Mouse (Mus musculus) heart, postnatal 0 days (tissue): ENCODE measurements around the gene Nrf1. TPM values are rescaled to one million over a fixed set of nuclear protein-coding genes. Genes with fewer than 3 reads are reported as not detected.

Experiments used
- ATAC-seq: fragments of 200-750 bp; cut with Nextera tagmentation; 2 replicates; pipeline ENCODE4 v1.8.0; 2017; ENCODE audit warnings: low read depth, moderate number of reproducible peaks, moderate library complexity; ENCODE audit not compliant: insufficient read depth
- DNase-seq: peaks from one replicate; pipeline ENCODE4 v3.0.0-alpha.2; 2016; ENCODE audit warnings: low spot score
- H3K27ac ChIP-seq: fragments of 300-500 bp; sonication (generic); 2 replicates; pipeline ENCODE4 v1.5.1; 2014; ENCODE audit warnings: low read depth, mild to moderate bottlenecking
- H3K27me3 ChIP-seq: fragments of 300-500 bp; sonication (generic); 2 replicates; pipeline ENCODE4 v1.6.1; 2014; ENCODE audit warnings: low read length, mixed read lengths; ENCODE audit not compliant: control insufficient read depth, insufficient read depth
- H3K36me3 ChIP-seq: fragments of 300-500 bp; sonication (generic); replicated peaks from 2 replicates; pipeline ENCODE4 v1.6.1; 2014; ENCODE audit warnings: low read length, mixed read lengths; ENCODE audit not compliant: control insufficient read depth, insufficient read depth
- H3K4me1 ChIP-seq: fragments of 300-500 bp; sonication (generic); 2 replicates; pipeline ENCODE4 v1.6.1; 2014; ENCODE audit warnings: antibody characterized with exemption; ENCODE audit not compliant: control insufficient read depth, insufficient read depth
- H3K4me2 ChIP-seq: fragments of 300-500 bp; sonication (generic); 2 replicates; pipeline ENCODE4 v1.6.1; 2014; ENCODE audit warnings: low read depth, mild to moderate bottlenecking, low read length, moderate library complexity
- H3K4me3 ChIP-seq: fragments of 300-500 bp; sonication (generic); 2 replicates; pipeline ENCODE4 v1.5.1; 2014; ENCODE audit warnings: low read depth, low read length
- H3K9ac ChIP-seq: fragments of 300-500 bp; sonication (generic); replicated peaks from 2 replicates; pipeline ENCODE4 v1.6.1; 2014; ENCODE audit warnings: low read depth, low read length, mixed read lengths
- H3K9me3 ChIP-seq: fragments of 300-500 bp; sonication (generic); replicated peaks from 2 replicates; pipeline ENCODE4 v1.6.1; 2016; ENCODE audit warnings: low read length; ENCODE audit not compliant: control insufficient read depth
- CTCF ChIP-seq: IDR thresholded peaks from 2 replicates; pipeline ENCODE4 v1.5.1; 2016; ENCODE audit warnings: antibody characterized with exemption, control low read depth, low read depth
- EP300 ChIP-seq: IDR thresholded peaks from 2 replicates; pipeline ENCODE4 v1.6.1; 2016; ENCODE audit warnings: antibody characterized with exemption, low read depth
- WGBS: fragments of 180-500 bp; shearing (Covaris S2); extraction: QIAGEN DNeasy Blood & Tissue Kit; methylation state at CpG from one replicate; pipeline ENCODE4 v1.1.7; 2014; 5-methylcytosine and 5-hydroxymethylcytosine counted together
- polyA plus RNA-seq: library from polyadenylated mRNA; unstranded; fragments of >200 nt; fragmentation: Nextera tagmentation; extraction: Ambion mirVana; gene quantifications from 2 replicates; pipeline ENCODE4 v1.2.1, GENCODE M21; 2015
- total RNA-seq: library from RNA; depleted of rRNA; stranded (reverse); fragments of >200 nt; gene quantifications from 2 replicates; pipeline ENCODE4 v1.2.3, GENCODE M21; 2014; ENCODE audit warnings: low replicate concordance

Gene Nrf1
- total and polyA plus RNA-seq, 2 experiments from 2014 or later: 14.1 to 90.1 TPM

DNA sequence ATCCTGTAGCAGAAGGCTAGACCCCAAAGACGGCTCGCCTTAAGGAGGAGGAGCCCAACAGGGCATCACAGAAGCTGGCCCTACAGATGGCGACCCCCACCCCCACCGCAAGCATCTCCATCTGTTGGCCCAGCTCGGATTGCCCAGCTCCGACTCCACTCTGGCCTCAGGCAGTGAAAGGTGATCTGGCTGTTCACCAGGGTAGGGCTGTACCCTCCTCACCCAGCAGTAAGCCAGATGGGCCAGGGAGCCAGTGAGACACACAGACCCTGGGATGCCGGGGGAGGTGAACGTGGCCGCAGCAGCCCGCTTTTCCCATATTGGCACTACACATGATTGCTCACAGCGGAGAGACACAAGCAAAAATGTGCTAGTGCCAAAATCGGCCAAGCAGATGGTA lies 121.4 kb downstream of the Nrf1 start:
- ATAC-seq: no peak
- H3K27me3 ChIP-seq: peaks cover 64% of the 10 kb centered on the region
- WGBS: 77% methylated on average over 12 of the region's 12 CpGs
- no peak overlapping the region for H3K9ac ChIP-seq
- no peak overlapping the region for H3K4me2 ChIP-seq
- 0 out of 2 replicates have a peak, but pooled peaks cover 8% of the 10 kb centered on the region for H3K4me1 ChIP-seq
- no peaks in the 10 kb centered on the region for H3K36me3 ChIP-seq
- DNase-seq: no peak
- no peaks in the 10 kb centered on the region for H3K9me3 ChIP-seq
- H3K4me3 ChIP-seq: no peak overlapping the region
- no peak for TF ChIP-seq EP300
- no peak for TF ChIP-seq CTCF
- no peak overlapping the region for H3K27ac ChIP-seq

GRCm38 (mm10) chr6:30171226-30171625 lies 123.4 kb downstream of the Nrf1 start:
- DNase-seq (no peak), ATAC-seq (no peak)
- WGBS: 30% methylated on average over 8 of the region's 8 CpGs
- Histone ChIP-seq H3K4me2 (no peak overlapping the region), H3K4me1 (peaks cover 8% of the 10 kb centered on the region), H3K36me3 (no peaks in the 10 kb centered on the region), H3K27ac (no peak overlapping the region), H3K9ac (no peak overlapping the region), H3K9me3 (no peaks in the 10 kb centered on the region), H3K4me3 (no peak overlapping the region), H3K27me3 (peaks cover 85% of the 10 kb centered on the region)
- TF ChIP-seq CTCF: no peak
- no peak for TF ChIP-seq EP300

GRCm38 (mm10) chr6:30171967-30172366 lies 124.2 kb downstream of the Nrf1 start:
- Histone ChIP-seq H3K27ac (no peak overlapping the region), H3K9me3 (no peaks in the 10 kb centered on the region), H3K36me3 (no peaks in the 10 kb centered on the region), H3K4me1 (peaks cover 8% of the 10 kb centered on the region), H3K9ac (no peak overlapping the region), H3K27me3 (peaks cover 89% of the 10 kb centered on the region), H3K4me2 (no peak overlapping the region), H3K4me3 (no peak overlapping the region)
- no peak for DNase-seq
- WGBS: 31% methylated on average over 10 of the region's 10 CpGs
- no peak for ATAC-seq
- TF ChIP-seq EP300 (no peak), CTCF (no peak)

DNA sequence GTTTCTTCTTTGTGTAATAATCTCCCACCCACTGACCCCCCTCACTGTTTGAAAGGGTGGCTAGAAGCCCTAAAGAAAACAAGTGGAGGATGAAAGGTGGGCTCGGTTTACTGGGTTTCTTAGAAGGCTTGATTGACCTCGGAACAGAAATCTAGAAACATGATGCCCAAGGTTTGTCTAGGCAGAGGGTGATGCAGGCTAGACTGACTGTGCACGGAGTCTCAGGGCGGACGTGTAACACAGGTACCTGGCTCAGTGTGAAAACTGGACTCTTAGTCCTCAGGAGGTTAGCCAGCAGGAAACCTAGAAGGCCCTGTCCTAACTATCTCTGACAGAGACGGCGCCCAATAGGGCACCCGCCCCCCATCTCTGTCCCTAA lies 124.6 kb downstream of the Nrf1 start:
- H3K9ac ChIP-seq: no peak overlapping the region
- TF ChIP-seq CTCF (no peak), EP300 (no peak)

DNA sequence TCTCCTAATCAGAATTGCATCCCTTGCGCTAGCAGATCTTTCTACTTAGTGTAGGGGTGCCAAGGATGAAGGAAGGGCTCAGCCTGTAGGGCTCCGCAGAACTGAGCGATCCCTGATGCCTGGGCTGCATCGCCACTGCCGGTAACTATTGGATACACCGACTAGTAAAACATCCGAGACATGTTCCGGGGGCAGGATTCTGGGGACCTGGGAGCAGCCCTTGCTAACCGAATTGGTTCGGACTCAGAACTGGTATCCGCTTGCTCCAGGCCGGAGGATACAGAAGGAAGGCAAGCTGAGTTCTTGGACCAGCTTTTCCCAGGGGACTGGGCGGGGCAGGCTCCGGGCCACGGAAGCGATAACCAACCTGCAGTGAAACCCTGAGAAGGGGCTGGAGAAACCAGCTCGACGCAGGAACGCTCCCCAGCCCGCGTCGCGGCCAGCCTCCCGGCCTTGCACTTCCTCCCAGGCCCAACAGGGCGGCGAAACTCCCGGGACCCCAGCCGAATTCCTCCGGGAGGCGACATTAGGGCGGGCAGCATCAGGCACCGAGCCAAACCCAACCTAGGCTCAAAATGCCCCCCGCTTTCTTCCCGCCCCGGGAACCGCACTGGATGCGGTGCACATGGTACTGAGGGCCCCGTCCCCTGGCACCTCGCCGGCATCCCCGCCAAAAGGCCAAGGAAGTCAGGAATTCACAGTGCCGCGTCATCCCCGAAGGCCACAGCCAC lies 125.2 kb downstream of the Nrf1 start:
- Histone ChIP-seq H3K4me3 (peak overlapping the region; percentile 43), H3K27ac (no peak overlapping the region), H3K4me2 (peak overlapping the region; percentile 53), H3K9ac (no peak overlapping the region), H3K9me3 (no peaks in the 10 kb centered on the region), H3K36me3 (no peaks in the 10 kb centered on the region), H3K4me1 (peaks cover 8% of the 10 kb centered on the region), H3K27me3 (peaks cover 97% of the 10 kb centered on the region)
- ATAC-seq: no peak
- DNase-seq: no peak
- 2% methylated on average over 44 of the region's 44 CpGs for WGBS
- TF ChIP-seq CTCF (no peak), EP300 (no peak)

More for the DNA sequence above, 124.6 kb downstream of the Nrf1 start:
- 19% methylated on average over 8 of the region's 8 CpGs for WGBS
- DNase-seq: no peak
- Histone ChIP-seq H3K4me2 (no peak overlapping the region), H3K27ac (no peak overlapping the region), H3K27me3 (peaks cover 93% of the 10 kb centered on the region), H3K36me3 (no peaks in the 10 kb centered on the region), H3K4me1 (peaks cover 8% of the 10 kb centered on the region), H3K9me3 (no peaks in the 10 kb centered on the region), H3K4me3 (no peak overlapping the region)
- ATAC-seq: no peak
